Mouse (Mus musculus) right cerebral cortex, postnatal 14 days (tissue): ENCODE results near the gene Gm4756.
"Not testable (repeated sequence)": the region's sequence is repeated elsewhere in the genome, so short reads cannot be mapped to it uniquely, and the experiment has no call there.

Source experiments
- DNase-seq: peaks from one replicate; pipeline ENCODE4 v3.0.0; 2022

Gm4756 gene

DNA sequence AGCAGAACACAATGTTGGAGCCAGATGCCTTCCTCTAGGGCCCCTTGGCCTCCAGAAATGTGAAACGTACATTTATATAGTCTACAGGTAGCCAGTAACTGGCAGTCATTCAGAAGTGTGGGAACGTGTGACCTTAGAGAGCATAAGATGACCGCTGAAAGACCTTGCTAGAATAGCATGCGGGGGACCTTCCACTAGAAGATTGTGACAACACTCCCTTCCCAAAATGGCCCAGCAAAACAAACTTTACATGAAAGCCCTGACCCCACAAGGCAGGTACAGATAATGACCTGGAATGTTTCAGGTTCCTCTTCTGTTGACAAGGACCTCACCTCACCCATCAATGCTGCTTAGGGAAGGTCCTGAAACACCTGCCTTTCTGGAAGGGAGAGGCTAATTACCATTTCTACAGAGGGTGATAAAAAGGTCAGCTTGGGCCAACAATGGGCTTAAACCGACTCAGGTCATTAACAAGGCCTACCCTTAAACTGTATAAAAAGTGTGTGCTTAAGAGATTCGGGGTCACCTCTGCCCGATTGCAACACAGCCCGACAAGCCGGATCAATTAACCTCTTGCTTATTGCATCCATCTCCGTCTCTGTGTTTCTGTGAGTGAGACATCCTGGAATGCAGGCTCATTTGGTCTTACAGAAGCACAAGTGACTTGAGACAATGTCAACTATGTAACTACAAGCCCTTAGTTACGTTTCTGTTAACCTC lies at the start of gene Gm4756:
Gene Gm4756 (minus strand): TSS at position 51 of the 720 bp plus-strand sequence.
- DNase-seq, result no peak

- DNase-seq, result no peak
These were observed 45.5 kb upstream of the Gm4756 start for GRCm38 (mm10) chr12:72694901-72695463.

DNA sequence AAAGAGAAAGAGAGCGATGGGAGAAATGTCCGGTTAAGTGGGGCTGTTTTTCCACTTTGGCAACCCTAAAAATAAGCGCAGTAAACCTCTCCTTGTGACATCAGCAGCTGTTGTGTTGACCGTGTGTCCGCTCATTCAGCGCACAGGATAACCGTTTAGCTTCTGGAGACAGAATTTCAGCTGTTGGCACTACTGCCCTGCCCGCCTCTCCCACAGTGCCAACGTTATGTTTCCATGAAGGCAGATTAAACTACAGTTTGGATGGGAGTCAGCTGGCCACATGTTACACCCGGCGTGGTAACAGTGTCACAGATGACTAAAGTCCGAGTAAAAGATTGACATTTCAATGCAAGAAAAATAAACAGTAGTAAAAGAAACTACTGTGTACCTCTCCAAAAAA lies 45.0 kb upstream of the Gm4756 start:
- no peak for DNase-seq

- DNase-seq, result no peak
These were observed 44.4 kb upstream of the Gm4756 start for GRCm38 (mm10) chr12:72693895-72694294.

DNA sequence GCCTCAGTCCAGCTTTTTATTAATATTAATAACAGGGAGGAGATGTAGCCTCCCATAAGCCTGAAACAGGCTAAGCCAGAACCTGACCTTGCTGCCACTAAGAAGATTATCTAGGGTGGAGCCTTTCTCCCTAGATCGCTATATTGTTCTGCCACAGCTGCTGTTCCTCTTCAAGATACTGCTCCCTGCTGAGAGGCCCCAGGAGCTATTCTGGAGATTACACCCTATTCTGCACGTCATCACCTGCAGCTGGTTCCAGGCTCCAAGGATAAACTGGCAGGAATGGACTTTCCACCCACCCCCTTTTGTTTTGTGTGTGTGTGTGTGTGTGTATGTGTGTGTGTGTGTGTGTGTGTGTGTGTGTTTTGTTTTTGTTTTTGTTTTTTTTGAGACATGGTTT lies 38.8 kb upstream of the Gm4756 start:
- not testable (repeated sequence) for DNase-seq

DNA sequence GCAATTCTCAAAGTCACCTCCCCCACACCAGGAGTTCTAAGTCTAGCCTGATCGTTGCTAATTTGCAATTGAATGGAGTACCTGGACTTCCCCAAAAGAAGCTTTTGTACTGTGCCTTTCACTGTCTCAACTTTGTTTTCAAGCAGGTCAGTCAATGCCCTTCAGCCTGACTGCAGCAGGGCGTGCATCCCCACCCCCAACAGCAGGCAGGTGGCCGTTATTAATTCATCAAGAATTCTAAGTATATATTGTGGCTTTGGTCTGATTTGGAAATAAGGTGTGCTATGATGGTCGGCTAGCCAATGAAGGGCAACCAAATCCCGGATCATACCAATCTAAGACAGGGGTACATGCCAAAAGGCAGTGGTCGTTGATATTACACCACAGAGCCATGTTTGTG lies 38.3 kb upstream of the Gm4756 start:
- not testable (repeated sequence) for DNase-seq

DNA sequence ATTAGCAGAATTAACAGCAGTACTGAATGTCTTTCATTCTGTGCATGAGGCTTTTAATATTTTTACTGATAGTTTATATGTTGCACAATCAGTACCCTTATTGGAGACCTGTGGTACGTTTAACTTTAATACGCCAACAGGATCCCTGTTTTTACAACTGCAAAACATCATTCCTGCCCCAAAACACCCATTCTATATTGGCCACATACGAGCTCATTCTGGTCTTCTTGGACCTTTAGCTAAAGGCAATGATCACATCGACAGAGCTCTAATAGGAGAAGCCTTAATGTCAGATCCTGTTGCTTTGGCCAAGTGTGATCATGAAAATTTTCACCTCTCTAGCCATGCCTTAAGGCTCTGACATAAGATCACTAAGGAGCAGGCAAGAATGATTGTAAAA lies 37.1 kb upstream of the Gm4756 start:
- not testable (repeated sequence) for DNase-seq

DNA sequence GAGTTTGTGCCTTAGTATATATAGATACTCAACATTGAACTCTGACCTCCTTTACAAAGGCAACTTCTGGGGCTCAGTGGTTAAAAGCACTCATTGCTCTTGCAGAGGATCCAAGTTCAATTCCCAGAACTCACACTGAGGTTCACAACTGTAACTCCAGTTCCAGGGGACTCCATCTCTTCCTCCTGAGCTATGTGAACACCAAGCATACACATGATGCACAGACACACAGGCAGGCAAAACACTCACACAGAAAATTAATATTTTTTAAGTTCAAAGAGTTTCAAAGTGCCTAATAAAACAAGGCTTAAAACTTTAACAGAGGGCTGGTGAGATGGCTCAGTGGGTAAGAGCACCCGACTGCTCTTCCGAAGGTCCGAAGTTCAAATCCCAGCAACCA lies 34.2 kb upstream of the Gm4756 start:
- no peak for DNase-seq

GRCm38 (mm10) chr12:72682511-72683282 lies 33.2 kb upstream of the Gm4756 start:
- DNase-seq, result no peak

DNA sequence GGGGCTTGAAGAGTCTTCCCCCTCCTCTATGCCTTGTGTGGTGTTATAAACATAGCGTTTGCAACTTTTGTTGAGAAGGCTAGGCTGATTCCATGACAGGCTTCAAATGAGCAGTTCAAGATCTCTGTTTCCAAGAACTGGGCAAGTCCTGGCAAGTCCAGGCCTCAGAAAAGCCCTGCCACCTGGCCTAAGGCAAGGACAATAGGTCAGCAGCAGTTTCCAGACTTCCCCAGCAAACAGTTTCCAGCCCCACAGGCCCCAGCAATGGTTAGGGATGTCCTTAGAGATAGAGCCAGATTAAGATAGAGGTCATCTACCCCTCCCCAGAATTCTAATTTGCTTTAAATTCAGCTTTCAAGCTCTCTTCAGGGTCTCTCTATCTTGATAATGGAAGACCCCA lies 32.5 kb upstream of the Gm4756 start:
- no peak for DNase-seq

DNA sequence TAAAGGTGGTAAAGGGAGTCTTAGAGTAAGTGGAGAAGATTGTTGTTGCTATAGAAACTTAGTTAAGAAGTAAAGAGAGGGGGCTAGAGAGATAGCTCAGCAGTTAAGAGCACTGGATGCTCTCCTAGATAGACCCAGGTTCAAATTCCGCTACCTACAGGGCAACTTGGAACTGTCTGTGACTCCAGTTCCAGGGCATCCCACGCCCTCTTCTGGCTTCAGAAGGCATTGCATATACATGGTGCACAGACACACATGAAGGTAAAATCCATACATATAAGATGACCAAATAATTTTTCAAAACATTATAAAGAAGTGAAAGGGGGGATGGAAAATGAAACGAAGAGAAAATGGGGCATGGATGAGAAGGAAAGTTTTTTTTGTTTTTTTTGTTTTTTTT lies 30.2 kb upstream of the Gm4756 start:
- DNase-seq, result no peak

DNA sequence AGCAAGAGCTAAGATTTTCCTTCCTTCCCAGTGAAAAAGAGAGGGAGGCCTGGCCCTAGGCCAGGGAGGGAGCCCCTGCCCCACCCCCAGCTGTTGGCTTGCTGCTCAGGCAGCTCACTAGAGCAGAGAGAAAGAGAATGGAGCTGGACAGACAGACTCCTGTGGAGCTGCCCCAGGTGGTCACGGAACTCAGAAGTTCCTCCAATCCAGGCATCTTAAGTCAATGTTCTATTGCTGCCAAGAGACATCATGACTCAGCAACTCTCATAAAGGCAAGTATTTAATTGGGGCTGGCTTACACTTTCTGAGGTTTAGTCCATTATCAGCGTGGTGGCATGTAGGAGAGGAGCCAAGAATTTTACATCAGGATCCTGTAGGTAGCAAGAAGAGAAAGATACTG lies 25.4 kb upstream of the Gm4756 start:
- DNase-seq, result no peak

GRCm38 (mm10) chr12:72674079-72674797 lies 24.8 kb upstream of the Gm4756 start:
- no peak for DNase-seq

- DNase-seq, result no peak
These were observed 22.2 kb upstream of the Gm4756 start for GRCm38 (mm10) chr12:72671516-72672135.

GRCm38 (mm10) chr12:72670921-72671320 lies 21.5 kb upstream of the Gm4756 start:
- no peak for DNase-seq

DNA sequence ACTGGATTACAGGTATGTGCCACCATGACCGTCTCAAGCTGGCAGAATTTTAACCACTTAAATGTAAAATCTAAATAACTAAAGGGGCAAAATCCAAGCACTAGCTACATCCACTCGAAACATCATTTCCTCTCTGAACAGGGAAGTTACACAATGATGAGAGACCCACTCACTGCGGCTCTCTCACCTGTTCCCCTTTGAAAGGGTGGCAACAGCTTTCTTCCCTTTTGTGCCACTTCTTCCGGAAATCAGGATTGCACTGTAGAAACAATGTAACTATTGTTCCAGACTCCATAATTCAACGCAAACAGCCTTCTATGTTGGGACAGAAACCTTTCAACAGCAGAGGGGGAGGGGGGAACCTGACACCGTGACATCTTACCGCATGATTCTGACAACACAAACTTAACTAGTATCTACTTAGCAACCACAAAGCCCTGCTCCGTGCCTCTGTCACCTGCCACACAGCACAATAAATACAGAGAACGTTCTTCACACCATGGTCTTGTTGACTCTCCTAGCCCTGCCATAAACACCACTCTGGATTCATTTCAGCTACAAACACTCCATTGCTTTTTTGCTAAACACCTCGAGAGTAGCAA lies 18.5 kb upstream of the Gm4756 start:
- no peak for DNase-seq

DNA sequence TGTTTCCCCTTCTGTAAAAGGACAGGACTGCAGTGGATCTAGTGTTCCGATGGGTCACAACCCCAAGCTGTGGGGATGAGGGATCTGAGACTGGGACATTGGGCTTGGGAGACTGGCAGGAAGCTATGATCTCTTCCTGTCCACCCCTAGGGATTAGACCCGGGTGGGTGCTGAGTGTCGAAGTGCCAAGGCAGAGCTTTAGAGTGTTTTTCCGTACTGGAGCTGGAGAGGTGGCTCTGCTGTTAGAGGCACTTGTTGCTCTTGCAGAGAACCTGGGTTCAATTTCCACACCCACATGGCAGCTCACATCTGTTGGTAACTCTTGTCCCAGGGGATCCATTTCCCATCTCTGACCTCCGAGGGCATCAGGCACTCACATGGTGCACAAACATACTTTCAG lies 16.6 kb upstream of the Gm4756 start:
- no peak for DNase-seq

DNA sequence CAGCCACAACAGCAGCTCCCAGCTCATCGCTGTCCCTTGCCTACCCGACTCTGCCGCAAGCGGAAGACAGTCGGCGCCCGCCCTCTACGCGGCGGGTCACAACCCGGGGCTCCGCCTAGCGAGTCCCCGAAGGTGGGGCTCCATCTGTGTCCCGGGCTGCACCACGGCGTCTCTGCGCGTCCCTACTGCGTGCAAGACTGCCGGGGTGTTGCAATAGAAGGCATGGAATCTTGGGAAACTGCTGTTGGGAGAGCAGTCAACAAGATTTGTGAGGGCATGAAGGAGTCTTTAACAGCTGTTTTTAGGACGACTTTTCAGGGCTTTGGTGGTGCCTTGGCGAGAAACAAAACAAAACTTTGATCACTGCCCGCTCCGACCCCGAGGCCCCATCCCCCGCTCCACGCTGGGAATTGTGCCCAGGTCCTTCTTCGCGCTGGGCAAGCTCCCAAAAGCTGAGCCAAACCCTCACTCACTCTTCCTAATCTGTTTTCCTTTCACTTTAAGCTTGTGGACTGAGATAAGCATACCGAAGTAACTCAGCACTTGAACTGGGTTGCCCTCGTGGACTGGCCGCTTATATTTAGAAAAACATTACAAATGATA lies 15.4 kb upstream of the Gm4756 start, which contains the start of gene Dhrs7:
Gene Dhrs7 (minus strand): TSS at position 175 of the 603 bp plus-strand sequence.
- DNase-seq, result peak; percentile 74

DNA sequence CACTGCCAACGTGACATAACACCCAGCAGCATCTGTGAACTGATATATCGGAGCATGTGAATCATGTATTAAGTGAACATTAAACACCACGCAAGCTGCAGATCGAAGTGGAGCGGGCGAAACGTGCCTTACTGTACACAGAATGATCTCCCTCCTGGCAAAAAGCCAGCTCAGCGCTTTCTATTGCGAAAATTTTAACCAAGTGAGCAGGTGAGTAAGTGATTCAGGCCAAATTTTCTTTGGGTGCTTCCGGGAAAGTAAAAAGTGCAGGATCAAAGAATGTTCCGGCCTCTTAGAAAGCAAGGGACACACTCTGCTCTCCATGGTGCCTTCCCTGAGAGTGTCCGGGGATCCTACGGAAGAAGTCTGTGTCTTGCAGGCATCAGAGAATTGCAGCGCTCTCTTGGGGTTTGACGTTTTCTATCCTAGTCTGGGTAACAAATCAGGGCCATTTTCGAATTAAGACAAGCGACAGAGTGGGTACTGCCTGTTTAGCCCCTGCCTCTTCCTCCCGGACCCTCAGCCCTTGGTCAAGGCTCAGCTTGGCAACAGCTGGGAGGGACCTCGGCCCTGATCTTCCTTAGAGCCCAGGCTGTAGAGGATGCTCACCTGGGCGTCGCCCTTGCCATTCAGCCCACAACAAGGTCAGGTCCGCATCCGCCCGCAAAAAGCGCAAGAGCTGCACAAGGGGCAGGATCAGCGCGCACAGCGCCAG lies 14.7 kb upstream of the Gm4756 start:
- DNase-seq, result peak; percentile 17

GRCm38 (mm10) chr12:72655775-72656174 lies 6.3 kb upstream of the Gm4756 start:
- no peak for DNase-seq

GRCm38 (mm10) chr12:72654698-72655097 lies 5.2 kb upstream of the Gm4756 start:
- DNase-seq, result peak; percentile 73
